Mouse (Mus musculus) liver, embryonic 16.5 days (tissue): Measurements from ENCODE around the gene Naaladl2. TPM values are rescaled to one million over a fixed set of nuclear protein-coding genes. Genes with fewer than 3 reads are reported as not detected.

Source experiments
- ATAC-seq: fragments of 200-750 bp; cut with Nextera tagmentation; 2 replicates; pipeline ENCODE4 v1.8.0; 2017; ENCODE audit warnings: low read depth, mild to moderate bottlenecking, moderate number of reproducible peaks, moderate library complexity
- H3K27ac ChIP-seq: fragments of 300-500 bp; sonication (generic); 2 replicates; pipeline ENCODE4 v1.5.1; 2014; ENCODE audit warnings: mild to moderate bottlenecking, low read length
- H3K27me3 ChIP-seq: fragments of 300-500 bp; sonication (generic); 2 replicates; pipeline ENCODE4 v1.6.1; 2014; ENCODE audit warnings: low read depth, low read length, mixed read lengths; ENCODE audit not compliant: control insufficient read depth, insufficient read depth
- H3K36me3 ChIP-seq: fragments of 300-500 bp; sonication (generic); 2 replicates; pipeline ENCODE4 v1.6.1; 2014; ENCODE audit warnings: mild to moderate bottlenecking; ENCODE audit not compliant: control insufficient read depth, insufficient read depth
- H3K4me1 ChIP-seq: fragments of 300-500 bp; sonication (generic); 2 replicates; pipeline ENCODE4 v1.6.1; 2014; ENCODE audit warnings: low read depth, low read length, mixed read lengths; ENCODE audit not compliant: control insufficient read depth
- H3K4me2 ChIP-seq: fragments of 300-500 bp; sonication (generic); 2 replicates; pipeline ENCODE4 v1.6.1; 2014; ENCODE audit warnings: low read depth, low read length, mixed read lengths
- H3K4me3 ChIP-seq: fragments of 300-500 bp; sonication (generic); 2 replicates; pipeline ENCODE4 v1.5.1; 2014; ENCODE audit warnings: low read depth, mild to moderate bottlenecking, low read length
- H3K9ac ChIP-seq: fragments of 300-500 bp; sonication (generic); 2 replicates; pipeline ENCODE4 v1.6.1; 2014; ENCODE audit warnings: low read depth, low read length
- H3K9me3 ChIP-seq: fragments of 300-500 bp; sonication (generic); replicated peaks from 2 replicates; pipeline ENCODE4 v1.6.1; 2016; ENCODE audit warnings: low read length; ENCODE audit not compliant: control insufficient read depth
- WGBS: fragments of 180-500 bp; shearing (Covaris S2); extraction: QIAGEN DNeasy Blood & Tissue Kit; methylation state at CpG from one replicate; pipeline ENCODE4 v1.1.7; 2014; ENCODE audit not compliant: insufficient replicate concordance; 5-methylcytosine and 5-hydroxymethylcytosine counted together
- polyA plus RNA-seq: library from polyadenylated mRNA; unstranded; fragments of >200 nt; fragmentation: Nextera tagmentation; extraction: Ambion mirVana; gene quantifications from 2 replicates; pipeline ENCODE4 v1.2.1, GENCODE M21; 2015

Gene Naaladl2
- polyA plus RNA-seq, 1 experiment from 2014 or later, result 0.78 TPM

GRCm38 (mm10) chr3:24138002-24138401, 1006.1 kb downstream of the Naaladl2 start:
- Histone ChIP-seq H3K36me3 (no peaks in the 10 kb centered on the region), H3K27ac (no peak overlapping the region), H3K9ac (no peak overlapping the region), H3K4me3 (no peak overlapping the region), H3K27me3 (no peaks in the 10 kb centered on the region), H3K4me1 (no peaks in the 10 kb centered on the region), H3K4me2 (no peak overlapping the region), H3K9me3 (no peaks in the 10 kb centered on the region)
- WGBS, result 52% methylated on average over 1 of the region's 1 CpGs
- ATAC-seq, result no peak

GRCm38 (mm10) chr3:24126200-24126599, 1017.9 kb downstream of the Naaladl2 start:
- Histone ChIP-seq H3K27me3 (no peaks in the 10 kb centered on the region), H3K4me2 (no peak overlapping the region), H3K4me3 (no peak overlapping the region), H3K4me1 (no peaks in the 10 kb centered on the region), H3K36me3 (no peaks in the 10 kb centered on the region), H3K9me3 (no peaks in the 10 kb centered on the region), H3K27ac (no peak overlapping the region), H3K9ac (no peak overlapping the region)
- WGBS, result 46% methylated on average over 1 of the region's 1 CpGs
- no peak for ATAC-seq

- ATAC-seq, result no peak
- 57% methylated on average over 2 of the region's 2 CpGs for WGBS
These were observed 1020.0 kb downstream of the Naaladl2 start for GRCm38 (mm10) chr3:24124034-24124433.

GRCm38 (mm10) chr3:24118136-24118535, 1025.9 kb downstream of the Naaladl2 start:
- no peak for ATAC-seq
- 66% methylated on average over 6 of the region's 6 CpGs for WGBS
- H3K9ac ChIP-seq, result no peak overlapping the region

More at GRCm38 (mm10) chr3:24124034-24124433, 1020.0 kb downstream of the Naaladl2 start:
- H3K9me3 ChIP-seq, result no peaks in the 10 kb centered on the region
- H3K9ac ChIP-seq, result no peak overlapping the region
- no peaks in the 10 kb centered on the region for H3K4me1 ChIP-seq
- H3K27me3 ChIP-seq, result no peaks in the 10 kb centered on the region
- H3K36me3 ChIP-seq, result no peaks in the 10 kb centered on the region
- H3K27ac ChIP-seq, result no peak overlapping the region
- no peak overlapping the region for H3K4me3 ChIP-seq
- H3K4me2 ChIP-seq, result no peak overlapping the region

GRCm38 (mm10) chr3:24114849-24115248, 1029.2 kb downstream of the Naaladl2 start:
- Histone ChIP-seq H3K9ac (no peak overlapping the region), H3K36me3 (no peaks in the 10 kb centered on the region), H3K4me1 (no peaks in the 10 kb centered on the region), H3K27ac (no peak overlapping the region), H3K4me3 (no peak overlapping the region), H3K4me2 (no peak overlapping the region), H3K9me3 (no peaks in the 10 kb centered on the region), H3K27me3 (no peaks in the 10 kb centered on the region)
- ATAC-seq, result no peak
- 61% methylated on average over 3 of the region's 3 CpGs for WGBS

More at GRCm38 (mm10) chr3:24118136-24118535, 1025.9 kb downstream of the Naaladl2 start:
- no peaks in the 10 kb centered on the region for H3K4me1 ChIP-seq
- no peaks in the 10 kb centered on the region for H3K36me3 ChIP-seq
- no peak overlapping the region for H3K4me3 ChIP-seq
- no peak overlapping the region for H3K4me2 ChIP-seq
- no peaks in the 10 kb centered on the region for H3K9me3 ChIP-seq
- no peak overlapping the region for H3K27ac ChIP-seq
- H3K27me3 ChIP-seq, result no peaks in the 10 kb centered on the region

- no peak overlapping the region for H3K4me2 ChIP-seq
- no peaks in the 10 kb centered on the region for H3K4me1 ChIP-seq
- H3K27me3 ChIP-seq, result no peaks in the 10 kb centered on the region
- no peaks in the 10 kb centered on the region for H3K36me3 ChIP-seq
- 53% methylated on average over 2 of the region's 2 CpGs for WGBS
- no peak for ATAC-seq
- H3K9ac ChIP-seq, result no peak overlapping the region
- no peaks in the 10 kb centered on the region for H3K9me3 ChIP-seq
- H3K27ac ChIP-seq, result no peak overlapping the region
- no peak overlapping the region for H3K4me3 ChIP-seq
These were observed 1030.7 kb downstream of the Naaladl2 start for GRCm38 (mm10) chr3:24113360-24113759.

GRCm38 (mm10) chr3:24106391-24106790, 1037.7 kb downstream of the Naaladl2 start:
- no peaks in the 10 kb centered on the region for H3K27me3 ChIP-seq
- no peak; the same call in 1 of the 2 replicates for ATAC-seq
- H3K4me3 ChIP-seq, result no peak overlapping the region
- no peaks in the 10 kb centered on the region for H3K9me3 ChIP-seq
- no peaks in the 10 kb centered on the region for H3K36me3 ChIP-seq
- H3K4me2 ChIP-seq, result no peak overlapping the region
- no peak overlapping the region for H3K27ac ChIP-seq
- H3K4me1 ChIP-seq, result no peaks in the 10 kb centered on the region
- 61% methylated on average over 1 of the region's 1 CpGs for WGBS
- H3K9ac ChIP-seq, result no peak overlapping the region

- no peak for ATAC-seq
- Histone ChIP-seq H3K27me3 (no peaks in the 10 kb centered on the region), H3K4me2 (no peak overlapping the region), H3K4me3 (no peak overlapping the region), H3K27ac (no peak overlapping the region), H3K9ac (no peak overlapping the region), H3K4me1 (no peaks in the 10 kb centered on the region), H3K9me3 (no peaks in the 10 kb centered on the region), H3K36me3 (no peaks in the 10 kb centered on the region)
- 48% methylated on average over 4 of the region's 4 CpGs for WGBS
These were observed 1064.3 kb downstream of the Naaladl2 start for GRCm38 (mm10) chr3:24079761-24080160.

- no peaks in the 10 kb centered on the region for H3K27me3 ChIP-seq
- 54% methylated on average over 3 of the region's 3 CpGs for WGBS
- H3K4me2 ChIP-seq, result no peak overlapping the region
- H3K4me3 ChIP-seq, result no peak overlapping the region
- no peak overlapping the region for H3K9ac ChIP-seq
- no peaks in the 10 kb centered on the region for H3K4me1 ChIP-seq
- no peaks in the 10 kb centered on the region for H3K9me3 ChIP-seq
- H3K36me3 ChIP-seq, result no peaks in the 10 kb centered on the region
- H3K27ac ChIP-seq, result no peak overlapping the region
- ATAC-seq, result no peak
These were observed 1072.8 kb downstream of the Naaladl2 start for GRCm38 (mm10) chr3:24071169-24071797.
